Mouse (Mus musculus): Measurements from ENCODE around the gene Spg11.

GRCm38 (mm10) chr2:122146687-122147086 lies 28.5 kb upstream of the Spg11 start:
- TF ChIP-seq CTCF (IDR thresholded peaks at IDR 0.05; ENCODE audit: extremely low read depth, insufficient read depth, insufficient read length, insufficient replicate concordance) (no peak), POLR2A (IDR thresholded peaks at IDR 0.05; ENCODE audit: low read depth, low read length) (no peak)
